Mouse (Mus musculus): ENCODE measurements around the gene Atf6b. TPM values are rescaled to one million over a fixed set of nuclear protein-coding genes. Genes with fewer than 3 reads are reported as not detected.

Gene Atf6b
- polyA plus RNA-seq, 1 experiment from 2014 or later, result 42.5 TPM

DNA sequence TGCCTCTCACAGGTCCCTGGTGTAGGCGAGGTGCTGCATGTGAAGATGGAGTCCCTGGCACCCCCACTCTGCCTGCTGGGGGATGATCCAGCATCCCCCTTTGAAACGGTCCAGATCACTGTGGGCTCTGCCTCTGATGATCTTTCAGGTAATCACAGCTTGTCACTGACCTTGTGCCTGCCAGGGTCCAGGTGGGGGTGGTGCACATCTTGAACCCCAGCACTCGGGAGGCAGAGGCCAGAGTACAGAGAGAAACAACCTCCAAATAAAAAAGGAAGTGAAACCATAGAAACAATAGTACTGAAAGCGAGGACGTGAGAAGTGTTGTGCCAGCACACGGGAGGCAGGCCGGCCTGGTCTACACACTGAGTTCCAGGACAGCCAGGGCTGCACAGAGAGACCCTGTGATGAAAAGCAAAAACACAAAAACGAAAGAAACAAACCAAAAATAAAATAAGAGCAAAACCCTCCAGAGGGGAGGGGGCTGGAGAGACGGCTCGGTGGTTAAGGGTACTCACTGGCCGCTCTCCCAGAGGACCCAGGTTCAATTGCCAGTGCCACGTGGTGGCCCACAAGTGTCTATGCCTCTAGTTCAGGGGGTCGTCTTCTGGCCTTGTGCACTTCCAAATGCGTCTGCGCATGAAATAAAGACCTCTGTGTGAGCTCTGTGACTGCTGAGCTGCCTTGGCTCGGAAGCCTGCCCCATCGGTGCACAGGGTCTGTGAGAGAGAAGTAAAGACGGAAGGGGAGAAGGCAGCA, 2.3 kb downstream of the Atf6b start:
- ATAC-seq (no peak), DNase-seq (ENCODE audit: low spot score) (no peak)
- 0 out of 2 replicates have a peak, but pooled peaks cover 7% of the 10 kb centered on the region for H3K36me3 ChIP-seq (ENCODE audit: insufficient read depth, low read length)
- no peak overlapping the region for H3K27ac ChIP-seq (ENCODE audit: low read length)
- TF ChIP-seq EP300 (IDR thresholded peaks at IDR 0.05) (no peak), CTCF (IDR thresholded peaks at IDR 0.05) (no peak)
- no peak overlapping the region for H3K4me2 ChIP-seq (replicated peaks; ENCODE audit: low read depth, low read length)
- no peak overlapping the region for H3K9ac ChIP-seq (replicated peaks; ENCODE audit: low read depth)
- H3K9me3 ChIP-seq (ENCODE audit: low read length), result no peaks in the 10 kb centered on the region
- peaks cover 12% of the 10 kb centered on the region for H3K4me1 ChIP-seq (ENCODE audit: insufficient read depth, low read depth, low read length)
- no peaks in the 10 kb centered on the region for H3K27me3 ChIP-seq (replicated peaks; ENCODE audit: insufficient read depth, low read length)
- 83% methylated on average over 18 of the region's 18 CpGs for WGBS
- no peak overlapping the region for H3K4me3 ChIP-seq (ENCODE audit: low read depth, low read length)

DNA sequence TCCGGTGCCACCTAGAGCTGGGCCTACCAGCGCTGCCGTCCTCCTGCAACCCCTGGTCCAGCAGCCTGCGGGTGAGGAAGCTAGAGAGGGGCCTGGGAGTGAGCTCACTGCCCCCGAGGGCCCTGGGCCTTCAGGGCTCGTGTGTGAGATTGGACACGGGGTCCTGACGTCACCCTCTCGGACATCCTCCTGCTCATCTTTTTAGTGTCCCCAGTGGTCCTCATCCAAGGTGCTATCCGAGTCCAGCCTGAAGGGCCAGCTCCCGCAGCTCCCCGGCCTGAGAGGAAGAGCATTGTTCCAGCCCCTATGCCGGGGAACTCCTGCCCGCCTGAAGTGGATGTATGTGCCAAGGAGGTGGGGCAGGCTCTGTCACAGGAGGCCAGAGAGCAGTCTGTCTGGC, 3.8 kb downstream of the Atf6b start:
- 90% methylated on average over 14 of the region's 14 CpGs for WGBS
- DNase-seq (ENCODE audit: low spot score) (no peak), ATAC-seq (no peak)
- no peak for TF ChIP-seq EP300 (IDR thresholded peaks at IDR 0.05)
- no peak for TF ChIP-seq CTCF (IDR thresholded peaks at IDR 0.05)
- peaks cover 11% of the 10 kb centered on the region; the same call in 1 of the 2 replicates for H3K4me1 ChIP-seq (ENCODE audit: insufficient read depth, low read depth, low read length)
- no peak overlapping the region for H3K4me2 ChIP-seq (replicated peaks; ENCODE audit: low read depth, low read length)
- H3K9me3 ChIP-seq (ENCODE audit: low read length), result no peaks in the 10 kb centered on the region
- no peaks in the 10 kb centered on the region for H3K27me3 ChIP-seq (replicated peaks; ENCODE audit: insufficient read depth, low read length)
- no peak overlapping the region for H3K4me3 ChIP-seq (ENCODE audit: low read depth, low read length)
- 0 out of 2 replicates have a peak, but pooled peaks cover 7% of the 10 kb centered on the region for H3K36me3 ChIP-seq (ENCODE audit: insufficient read depth, low read length)
- no peak overlapping the region for H3K9ac ChIP-seq (replicated peaks; ENCODE audit: low read depth)
- no peak overlapping the region for H3K27ac ChIP-seq (ENCODE audit: low read length)

DNA sequence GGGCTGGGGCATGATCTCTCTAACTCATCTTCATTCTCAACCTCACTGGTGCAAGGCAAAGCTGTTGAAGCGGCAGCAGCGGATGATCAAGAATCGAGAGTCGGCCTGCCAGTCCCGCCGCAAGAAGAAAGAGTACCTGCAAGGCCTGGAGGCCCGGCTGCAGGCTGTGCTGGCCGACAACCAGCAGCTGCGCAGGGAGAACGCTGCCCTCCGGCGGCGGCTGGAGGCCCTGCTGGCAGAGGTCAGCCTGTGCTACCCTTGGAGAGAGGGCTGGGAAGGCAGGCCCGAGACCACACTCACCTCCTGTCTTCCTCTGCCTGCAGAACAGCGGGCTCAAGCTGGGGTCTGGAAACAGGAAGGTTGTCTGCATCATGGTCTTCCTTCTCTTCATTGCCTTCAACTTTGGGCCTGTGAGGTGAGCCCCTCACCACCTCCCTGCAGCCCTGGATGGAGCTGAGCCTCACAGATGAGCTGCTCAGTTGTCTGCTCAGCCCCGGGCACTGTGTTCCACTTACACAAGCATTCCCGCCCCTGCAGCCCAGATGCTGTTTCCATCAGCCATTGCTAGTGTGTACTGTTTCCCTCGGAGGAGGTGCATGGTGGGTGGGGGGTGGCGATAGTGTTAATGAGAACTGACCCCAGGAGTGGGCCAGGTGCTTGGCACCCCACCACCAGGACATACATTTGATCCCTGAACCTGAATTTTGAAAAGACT, 4.7 kb downstream of the Atf6b start:
- no peak for DNase-seq (ENCODE audit: low spot score)
- ATAC-seq, result no peak
- 48% methylated on average over 18 of the region's 19 CpGs for WGBS
- H3K27me3 ChIP-seq (replicated peaks; ENCODE audit: insufficient read depth, low read length), result no peaks in the 10 kb centered on the region
- H3K4me3 ChIP-seq (ENCODE audit: low read depth, low read length), result no peak overlapping the region
- peak; percentile 73 for TF ChIP-seq CTCF (IDR thresholded peaks at IDR 0.05)
- no peak for TF ChIP-seq EP300 (IDR thresholded peaks at IDR 0.05)
- H3K9ac ChIP-seq (replicated peaks; ENCODE audit: low read depth), result no peak overlapping the region
- no peak overlapping the region for H3K4me2 ChIP-seq (replicated peaks; ENCODE audit: low read depth, low read length)
- H3K27ac ChIP-seq (ENCODE audit: low read length), result no peak overlapping the region
- H3K4me1 ChIP-seq (ENCODE audit: insufficient read depth, low read depth, low read length), result peaks cover 11% of the 10 kb centered on the region
- H3K9me3 ChIP-seq (ENCODE audit: low read length), result no peaks in the 10 kb centered on the region
- 0 out of 2 replicates have a peak, but pooled peaks cover 7% of the 10 kb centered on the region for H3K36me3 ChIP-seq (ENCODE audit: insufficient read depth, low read length)

DNA sequence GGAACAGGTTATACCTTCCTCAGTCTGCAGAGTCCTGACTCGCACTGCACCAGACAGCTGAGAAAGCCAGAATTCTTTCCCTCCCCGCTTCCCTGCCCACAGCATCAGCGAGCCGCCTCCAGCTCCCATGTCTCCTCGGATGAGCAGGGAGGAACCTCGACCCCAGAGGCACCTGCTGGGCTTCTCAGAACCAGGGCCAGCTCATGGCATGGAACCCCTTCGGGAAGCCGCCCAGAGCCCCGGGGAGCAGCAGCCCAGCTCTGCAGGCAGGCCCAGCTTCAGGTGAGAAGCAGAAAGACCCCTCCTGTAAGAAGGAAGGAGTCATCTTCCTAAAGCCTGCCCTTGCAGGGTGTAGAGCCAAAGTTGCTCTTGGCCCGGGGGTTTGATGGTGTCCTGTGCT, 5.6 kb downstream of the Atf6b start:
- WGBS, result 90% methylated on average over 10 of the region's 10 CpGs
- Histone ChIP-seq H3K27ac (ENCODE audit: low read length) (no peak overlapping the region), H3K9me3 (ENCODE audit: low read length) (no peaks in the 10 kb centered on the region), H3K4me1 (ENCODE audit: insufficient read depth, low read depth, low read length) (peaks cover 11% of the 10 kb centered on the region), H3K27me3 (replicated peaks; ENCODE audit: insufficient read depth, low read length) (no peaks in the 10 kb centered on the region), H3K9ac (replicated peaks; ENCODE audit: low read depth) (no peak overlapping the region), H3K36me3 (ENCODE audit: insufficient read depth, low read length) (0 out of 2 replicates have a peak, but pooled peaks cover 7% of the 10 kb centered on the region), H3K4me3 (ENCODE audit: low read depth, low read length) (no peak overlapping the region), H3K4me2 (replicated peaks; ENCODE audit: low read depth, low read length) (no peak overlapping the region)
- ATAC-seq, result no peak
- DNase-seq (ENCODE audit: low spot score), result no peak
- TF ChIP-seq EP300 (IDR thresholded peaks at IDR 0.05) (no peak), CTCF (IDR thresholded peaks at IDR 0.05) (no peak)

DNA sequence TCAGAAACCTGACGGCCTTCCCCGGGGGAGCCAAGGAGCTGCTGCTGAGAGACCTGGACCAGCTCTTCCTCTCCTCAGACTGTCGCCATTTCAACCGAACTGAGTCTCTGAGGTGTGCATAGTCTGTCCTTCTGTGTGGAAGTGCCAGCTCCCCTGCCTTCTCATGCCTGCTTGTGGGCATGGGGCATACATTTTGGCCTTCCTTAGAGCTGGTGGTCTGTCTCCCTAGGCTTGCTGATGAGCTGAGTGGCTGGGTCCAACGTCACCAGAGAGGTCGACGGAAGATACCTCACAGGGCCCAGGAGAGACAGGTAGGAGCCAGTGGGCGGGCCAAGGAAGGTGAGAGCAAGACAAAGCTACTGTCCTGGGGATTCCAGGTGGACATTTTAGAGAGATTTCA, 6.0 kb downstream of the Atf6b start:
- H3K36me3 ChIP-seq (ENCODE audit: insufficient read depth, low read length), result 0 out of 2 replicates have a peak, but pooled peaks cover 7% of the 10 kb centered on the region
- no peak overlapping the region for H3K9ac ChIP-seq (replicated peaks; ENCODE audit: low read depth)
- no peak for TF ChIP-seq CTCF (IDR thresholded peaks at IDR 0.05)
- no peak for TF ChIP-seq EP300 (IDR thresholded peaks at IDR 0.05)
- H3K27ac ChIP-seq (ENCODE audit: low read length), result no peak overlapping the region
- no peaks in the 10 kb centered on the region for H3K9me3 ChIP-seq (ENCODE audit: low read length)
- H3K4me1 ChIP-seq (ENCODE audit: insufficient read depth, low read depth, low read length), result peaks cover 6% of the 10 kb centered on the region
- H3K27me3 ChIP-seq (replicated peaks; ENCODE audit: insufficient read depth, low read length), result no peaks in the 10 kb centered on the region
- no peak for DNase-seq (ENCODE audit: low spot score)
- H3K4me3 ChIP-seq (ENCODE audit: low read depth, low read length), result no peak overlapping the region
- H3K4me2 ChIP-seq (replicated peaks; ENCODE audit: low read depth, low read length), result no peak overlapping the region
- 88% methylated on average over 8 of the region's 8 CpGs for WGBS
- ATAC-seq, result no peak

DNA sequence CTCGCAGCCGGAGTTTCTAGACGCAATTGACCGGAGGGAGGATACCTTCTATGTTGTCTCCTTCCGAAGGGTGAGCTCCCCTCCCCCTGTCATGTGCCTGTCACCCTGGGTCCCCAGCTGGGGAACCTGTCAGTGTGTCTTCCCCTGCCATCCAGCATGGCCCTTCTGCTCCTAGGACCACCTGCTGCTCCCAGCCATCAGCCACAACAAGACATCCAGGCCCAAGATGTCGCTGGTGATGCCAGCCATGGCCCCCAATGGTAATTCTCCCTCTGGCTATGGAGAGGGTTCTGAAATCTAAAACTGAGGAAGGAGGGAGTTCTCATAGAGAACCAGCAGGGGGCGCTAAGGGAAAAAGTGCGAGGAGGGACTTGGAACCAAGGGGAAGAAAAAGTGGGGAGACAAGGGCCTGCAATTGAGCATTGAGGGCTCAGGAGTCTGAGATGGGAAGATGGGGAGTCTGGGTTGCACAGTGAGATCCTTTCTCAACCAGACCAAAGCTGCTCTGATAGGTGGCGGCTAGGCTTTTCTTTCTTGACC, 6.9 kb downstream of the Atf6b start:
- Histone ChIP-seq H3K9ac (replicated peaks; ENCODE audit: low read depth) (no peak overlapping the region), H3K4me3 (ENCODE audit: low read depth, low read length) (no peak overlapping the region), H3K4me1 (ENCODE audit: insufficient read depth, low read depth, low read length) (peaks cover 5% of the 10 kb centered on the region), H3K4me2 (replicated peaks; ENCODE audit: low read depth, low read length) (no peak overlapping the region), H3K9me3 (ENCODE audit: low read length) (no peaks in the 10 kb centered on the region), H3K27me3 (replicated peaks; ENCODE audit: insufficient read depth, low read length) (no peaks in the 10 kb centered on the region), H3K36me3 (ENCODE audit: insufficient read depth, low read length) (0 out of 2 replicates have a peak, but pooled peaks cover 7% of the 10 kb centered on the region), H3K27ac (ENCODE audit: low read length) (no peak overlapping the region)
- TF ChIP-seq CTCF (IDR thresholded peaks at IDR 0.05), result peak; percentile 88
- TF ChIP-seq EP300 (IDR thresholded peaks at IDR 0.05), result no peak
- no peak for ATAC-seq
- 64% methylated on average over 9 of the region's 9 CpGs for WGBS
- DNase-seq (ENCODE audit: low spot score), result peak; percentile 83
